Mouse (Mus musculus): ENCODE data around the gene Sdcbp2. TPM values are rescaled to one million over a fixed set of nuclear protein-coding genes. Genes with fewer than 3 reads are reported as not detected.
"Not testable (repeated sequence)": the region's sequence is repeated elsewhere in the genome, so short reads cannot be mapped to it uniquely, and the experiment has no call there.

Gene Sdcbp2
- polyA plus RNA-seq, 1 experiment from 2014 or later: 0.68 TPM

- Histone ChIP-seq H3K4me2 (no peak overlapping the region), H3K27ac (replicated peaks) (peak overlapping the region; percentile 46; the same call in 1 of the 2 replicates), H3K27me3 (no peaks in the 10 kb centered on the region), H3K9me3 (no peaks in the 10 kb centered on the region), H3K4me3 (no peak overlapping the region), H3K4me1 (replicated peaks) (peaks cover 20% of the 10 kb centered on the region), H3K9ac (no peak overlapping the region), H3K36me3 (no peaks in the 10 kb centered on the region)
- 15% methylated on average over 3 of the region's 3 CpGs for WGBS
- peak; percentile 64 for ATAC-seq (ENCODE audit: low read depth)
Measured at GRCm38 (mm10) chr2:151609974-151610373, 37.6 kb downstream of the Sdcbp2 start.

GRCm38 (mm10) chr2:151615779-151616178 lies 43.4 kb downstream of the Sdcbp2 start:
- not testable (repeated sequence) for H3K36me3 ChIP-seq; H3K4me1 ChIP-seq (replicated peaks); H3K27ac ChIP-seq (replicated peaks); H3K9me3 ChIP-seq; ATAC-seq (ENCODE audit: low read depth); H3K27me3 ChIP-seq; H3K4me3 ChIP-seq; H3K9ac ChIP-seq; H3K4me2 ChIP-seq
- WGBS: 80% methylated on average over 8 of the region's 8 CpGs

GRCm38 (mm10) chr2:151616551-151617329 lies 44.3 kb downstream of the Sdcbp2 start:
- H3K4me2 ChIP-seq: no peak overlapping the region
- H3K27ac ChIP-seq (replicated peaks): peak overlapping the region; percentile 18; the same call in 1 of the 2 replicates
- H3K9ac ChIP-seq: no peak overlapping the region
- no peaks in the 10 kb centered on the region for H3K27me3 ChIP-seq
- peaks cover 10% of the 10 kb centered on the region for H3K4me1 ChIP-seq (replicated peaks)
- H3K4me3 ChIP-seq: no peak overlapping the region
- 64% methylated on average over 6 of the region's 6 CpGs for WGBS
- ATAC-seq (ENCODE audit: low read depth): no peak
- no peaks in the 10 kb centered on the region for H3K36me3 ChIP-seq
- H3K9me3 ChIP-seq: no peaks in the 10 kb centered on the region

GRCm38 (mm10) chr2:151623776-151624175 lies 51.4 kb downstream of the Sdcbp2 start:
- Histone ChIP-seq H3K9ac (no peak overlapping the region), H3K36me3 (peaks cover 12% of the 10 kb centered on the region), H3K4me3 (no peak overlapping the region), H3K4me2 (no peak overlapping the region), H3K27ac (replicated peaks) (no peak overlapping the region), H3K4me1 (replicated peaks) (peaks cover 6% of the 10 kb centered on the region; the same call in 1 of the 2 replicates), H3K27me3 (no peaks in the 10 kb centered on the region), H3K9me3 (no peaks in the 10 kb centered on the region)
- 66% methylated on average over 3 of the region's 3 CpGs for WGBS
- no peak for ATAC-seq (ENCODE audit: low read depth)

- Histone ChIP-seq H3K27ac (replicated peaks) (no peak overlapping the region), H3K27me3 (no peaks in the 10 kb centered on the region), H3K4me3 (no peak overlapping the region), H3K9me3 (no peaks in the 10 kb centered on the region), H3K4me1 (replicated peaks) (peaks cover 30% of the 10 kb centered on the region), H3K36me3 (peaks cover 12% of the 10 kb centered on the region), H3K9ac (no peak overlapping the region), H3K4me2 (no peak overlapping the region)
- 91% methylated on average over 7 of the region's 7 CpGs for WGBS
- ATAC-seq (ENCODE audit: low read depth): no peak
Measured at GRCm38 (mm10) chr2:151626296-151626695, 53.9 kb downstream of the Sdcbp2 start.

GRCm38 (mm10) chr2:151628011-151628410 lies 55.6 kb downstream of the Sdcbp2 start:
- H3K27me3 ChIP-seq: 0 out of 2 replicates have a peak, but pooled peaks cover under 1% of the 10 kb centered on the region
- no peaks in the 10 kb centered on the region for H3K9me3 ChIP-seq
- H3K4me1 ChIP-seq (replicated peaks): peaks cover 43% of the 10 kb centered on the region
- peaks cover 4% of the 10 kb centered on the region; the same call in 1 of the 2 replicates for H3K36me3 ChIP-seq
- no peak overlapping the region for H3K4me3 ChIP-seq
- WGBS: 84% methylated on average over 3 of the region's 3 CpGs
- ATAC-seq (ENCODE audit: low read depth): no peak
- no peak overlapping the region for H3K4me2 ChIP-seq
- H3K27ac ChIP-seq (replicated peaks): no peak overlapping the region
- no peak overlapping the region for H3K9ac ChIP-seq

- 66% methylated on average over 7 of the region's 7 CpGs for WGBS
- H3K4me3 ChIP-seq: no peak overlapping the region
- H3K36me3 ChIP-seq: no peaks in the 10 kb centered on the region
- peaks cover 4% of the 10 kb centered on the region; the same call in 1 of the 2 replicates for H3K27me3 ChIP-seq
- no peak for ATAC-seq (ENCODE audit: low read depth)
- peaks cover 47% of the 10 kb centered on the region for H3K4me1 ChIP-seq (replicated peaks)
- H3K27ac ChIP-seq (replicated peaks): 0 out of 2 replicates have a peak overlapping the region, but pooled peaks have one; percentile 42
- peak overlapping the region; percentile 53 for H3K9ac ChIP-seq
- H3K9me3 ChIP-seq: no peaks in the 10 kb centered on the region
- peak overlapping the region; percentile 27 for H3K4me2 ChIP-seq
Measured at GRCm38 (mm10) chr2:151629310-151629709, 56.9 kb downstream of the Sdcbp2 start.

- H3K4me2 ChIP-seq: peak overlapping the region; percentile 76
- H3K9ac ChIP-seq: peak overlapping the region; percentile 86
- peaks cover 4% of the 10 kb centered on the region; the same call in 1 of the 2 replicates for H3K27me3 ChIP-seq
- H3K4me1 ChIP-seq (replicated peaks): peaks cover 47% of the 10 kb centered on the region
- 3% methylated on average over 22 of the region's 22 CpGs for WGBS
- H3K36me3 ChIP-seq: no peaks in the 10 kb centered on the region
- H3K27ac ChIP-seq (replicated peaks): peak overlapping the region; percentile 92
- peak; percentile 10 for ATAC-seq (ENCODE audit: low read depth)
- peak overlapping the region; percentile 82 for H3K4me3 ChIP-seq
- no peaks in the 10 kb centered on the region for H3K9me3 ChIP-seq
Measured at GRCm38 (mm10) chr2:151631406-151632158, 59.2 kb downstream of the Sdcbp2 start.

GRCm38 (mm10) chr2:151632159-151632814 lies 59.9 kb downstream of the Sdcbp2 start, which contains the start of gene Snph:
Snph (minus strand) TSS chr2:151632593.
- peak within 1 kb of the TSS; percentile 76 for H3K4me2 ChIP-seq
- no peaks in the 10 kb centered on the region for H3K36me3 ChIP-seq
- peak within 1 kb of the TSS; percentile 86 for H3K9ac ChIP-seq
- H3K9me3 ChIP-seq: no peaks in the 10 kb centered on the region
- H3K27me3 ChIP-seq: peaks cover 4% of the 10 kb centered on the region; the same call in 1 of the 2 replicates
- peaks cover 47% of the 10 kb centered on the region for H3K4me1 ChIP-seq (replicated peaks)
- WGBS: 0% methylated on average over 46 of the region's 47 CpGs
- peak; percentile 93 for ATAC-seq (ENCODE audit: low read depth)
- H3K4me3 ChIP-seq: peak within 1 kb of the TSS; percentile 82
- peak within 1 kb of the TSS; percentile 92 for H3K27ac ChIP-seq (replicated peaks)

GRCm38 (mm10) chr2:151632982-151633381 lies 60.6 kb downstream of the Sdcbp2 start:
- H3K36me3 ChIP-seq: no peaks in the 10 kb centered on the region
- peaks cover 47% of the 10 kb centered on the region for H3K4me1 ChIP-seq (replicated peaks)
- no peaks in the 10 kb centered on the region for H3K9me3 ChIP-seq
- ATAC-seq (ENCODE audit: low read depth): no peak
- H3K9ac ChIP-seq: no peak overlapping the region
- H3K4me2 ChIP-seq: peak overlapping the region; percentile 76
- H3K27me3 ChIP-seq: peaks cover 4% of the 10 kb centered on the region; the same call in 1 of the 2 replicates
- WGBS: 41% methylated on average over 5 of the region's 5 CpGs
- no peak overlapping the region for H3K27ac ChIP-seq (replicated peaks)
- peak overlapping the region; percentile 82 for H3K4me3 ChIP-seq

GRCm38 (mm10) chr2:151634903-151635302 lies 62.5 kb downstream of the Sdcbp2 start:
- Histone ChIP-seq H3K4me3 (no peak overlapping the region), H3K9me3 (no peaks in the 10 kb centered on the region), H3K27me3 (peaks cover 4% of the 10 kb centered on the region; the same call in 1 of the 2 replicates), H3K9ac (no peak overlapping the region), H3K27ac (replicated peaks) (no peak overlapping the region), H3K4me1 (replicated peaks) (peaks cover 29% of the 10 kb centered on the region), H3K4me2 (no peak overlapping the region), H3K36me3 (no peaks in the 10 kb centered on the region)
- no peak for ATAC-seq (ENCODE audit: low read depth)
- WGBS: 29% methylated on average over 2 of the region's 2 CpGs

Data from neural tube, embryonic 13.5 days (tissue).